Mouse (Mus musculus) cortical plate, adult 2 months (tissue): ENCODE measurements around the gene N4bp1. TPM values are rescaled to one million over a fixed set of nuclear protein-coding genes. Genes with fewer than 3 reads are reported as not detected.

Experiments used
- H3K27ac ChIP-seq: fragments of 200-500 bp; 2 replicates; pipeline ENCODE4 v1.5.1; 2012; ENCODE audit warnings: low read length, control low read depth, inconsistent platforms; ENCODE audit not compliant: insufficient read depth
- H3K4me1 ChIP-seq: fragments of 200-500 bp; 2 replicates; pipeline ENCODE4 v1.6.1; 2011; ENCODE audit warnings: low read length; ENCODE audit not compliant: control insufficient read depth, insufficient read depth
- H3K4me3 ChIP-seq: fragments of 200-500 bp; 2 replicates; pipeline ENCODE4 v1.5.1; 2011; ENCODE audit warnings: mild to moderate bottlenecking, low read length, control low read depth; ENCODE audit not compliant: insufficient read depth
- CTCF ChIP-seq: fragments of 200-500 bp; IDR thresholded peaks from 2 replicates; pipeline ENCODE4 v1.5.1; 2011; ENCODE audit warnings: mild to moderate bottlenecking, control low read depth, low read length; ENCODE audit not compliant: insufficient read depth; ENCODE audit errors: extremely low read depth
- POLR2A ChIP-seq: fragments of 200-500 bp; IDR thresholded peaks from 2 replicates; pipeline ENCODE4 v1.6.1; 2011; ENCODE audit warnings: mild to moderate bottlenecking, low read length, control low read depth; ENCODE audit not compliant: insufficient read depth; ENCODE audit errors: extremely low read depth
- polyA plus RNA-seq: library from polyadenylated mRNA; depleted of rRNA; stranded (reverse); fragments of >200 nt; gene quantifications from 2 replicates; pipeline ENCODE4 v1.2.3, GENCODE M21; 2012

Gene N4bp1
- polyA plus RNA-seq, 1 experiment = 16.7 TPM

DNA sequence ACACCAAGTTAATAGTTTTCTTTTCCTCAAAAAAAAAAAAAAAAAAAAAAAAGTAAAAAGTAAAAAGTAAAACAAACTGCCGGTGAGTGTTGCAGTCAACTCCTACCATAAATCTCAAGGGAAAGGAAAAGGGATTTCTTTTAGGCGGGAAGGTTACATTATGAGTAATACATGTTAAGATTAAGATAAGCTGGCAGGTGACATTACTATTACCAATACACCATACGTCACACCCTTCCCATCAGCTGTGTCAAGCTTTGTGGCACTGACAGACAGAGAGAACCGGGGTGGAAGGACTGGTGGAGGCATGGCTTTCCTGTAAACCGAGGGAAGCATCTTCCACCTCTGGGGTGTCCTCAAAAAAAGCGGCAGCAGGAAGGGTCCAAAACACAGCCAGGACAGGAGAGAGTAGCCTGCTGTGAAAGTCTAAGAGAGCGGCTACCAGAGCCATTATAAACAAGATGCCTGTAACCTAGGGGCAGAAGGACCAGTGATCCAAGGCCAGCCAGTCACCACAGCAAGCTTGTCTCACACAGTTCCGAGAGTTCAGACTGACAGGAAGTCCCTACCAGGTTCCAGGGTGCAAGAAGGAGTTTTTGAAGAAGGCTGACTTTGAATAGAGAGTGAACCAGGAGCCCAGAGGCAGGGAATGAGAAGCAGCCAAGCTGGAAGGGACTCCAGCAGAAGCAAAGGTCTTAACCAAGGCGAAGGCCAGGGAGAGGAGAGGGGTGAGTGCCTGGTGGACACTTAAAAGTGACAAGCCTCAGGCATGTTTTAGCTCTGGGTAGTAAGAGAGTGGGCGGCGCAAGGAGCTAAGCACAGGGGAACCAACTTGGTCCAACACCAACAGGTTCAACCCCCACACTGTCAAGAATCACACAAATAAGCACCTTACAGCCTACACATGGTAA is 2.2 kb downstream of the N4bp1 start:
- TF ChIP-seq POLR2A = no peak
- TF ChIP-seq CTCF = no peak
- Histone ChIP-seq H3K4me1 (peaks cover 6% of the 10 kb centered on the region), H3K4me3 (peak overlapping the region; percentile 89; the same call in 1 of the 2 replicates), H3K27ac (no peak overlapping the region)

- Histone ChIP-seq H3K27ac (no peak overlapping the region), H3K4me3 (no peak overlapping the region), H3K4me1 (peaks cover 6% of the 10 kb centered on the region)
- TF ChIP-seq POLR2A (no peak), CTCF (no peak)
Observed at GRCm38 (mm10) chr8:86881951-86882350, 3.1 kb downstream of the N4bp1 start.

DNA sequence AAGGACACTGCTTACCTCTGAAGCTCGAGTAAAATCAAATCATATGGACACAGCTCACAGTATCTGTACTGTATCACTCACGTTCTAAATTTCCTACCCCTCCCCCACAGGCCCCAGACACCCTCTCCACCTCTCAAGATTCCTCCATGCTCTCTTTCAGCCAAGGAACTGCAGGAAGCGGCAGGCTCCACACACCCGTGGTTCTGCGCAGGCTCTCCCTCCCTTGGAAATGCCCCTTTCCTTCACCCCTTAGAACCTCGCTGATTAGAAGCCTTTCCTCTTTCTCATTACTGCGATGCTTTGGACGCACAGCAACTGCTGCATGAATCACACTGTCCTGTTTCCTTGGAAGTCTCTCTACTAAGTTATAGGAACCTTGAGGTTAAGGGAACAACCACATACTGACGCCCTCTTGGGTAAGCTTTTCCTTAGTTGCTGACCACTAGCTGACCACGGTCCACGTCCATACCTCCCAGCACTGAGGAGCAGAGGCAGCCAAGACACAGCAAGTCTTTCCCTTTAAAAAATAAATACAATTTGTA is 3.9 kb downstream of the N4bp1 start:
- H3K4me3 ChIP-seq = no peak overlapping the region
- H3K27ac ChIP-seq = no peak overlapping the region
- TF ChIP-seq CTCF = no peak
- TF ChIP-seq POLR2A = no peak
- H3K4me1 ChIP-seq = peaks cover 6% of the 10 kb centered on the region

DNA sequence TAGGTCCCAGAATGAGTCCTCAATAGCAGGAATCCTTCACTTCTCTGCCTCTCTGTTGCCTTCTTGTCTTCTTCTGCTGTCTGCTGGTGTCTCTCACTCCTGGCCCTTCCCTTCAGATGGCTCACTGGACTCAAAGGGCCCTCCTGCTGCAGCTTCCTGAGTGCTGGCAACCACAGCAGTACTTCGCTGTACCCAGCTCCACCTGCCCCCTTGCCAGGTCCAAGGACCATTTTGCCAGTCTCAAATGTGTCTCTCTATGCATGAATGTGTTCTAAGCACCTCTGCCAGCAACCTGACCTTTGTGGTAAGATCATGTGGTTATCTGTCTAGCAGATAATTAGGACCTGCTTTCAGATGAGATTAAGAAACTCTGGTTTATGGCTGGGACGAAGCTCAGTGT is 8.2 kb downstream of the N4bp1 start:
- Histone ChIP-seq H3K4me3 (no peak overlapping the region), H3K4me1 (peaks cover 6% of the 10 kb centered on the region; the same call in 1 of the 2 replicates), H3K27ac (no peak overlapping the region)
- TF ChIP-seq POLR2A (no peak), CTCF (no peak)

GRCm38 (mm10) chr8:86874055-86874454 is 11.0 kb downstream of the N4bp1 start:
- Histone ChIP-seq H3K4me1 (peaks cover 4% of the 10 kb centered on the region), H3K27ac (no peak overlapping the region)
- TF ChIP-seq POLR2A (no peak), CTCF (no peak)

GRCm38 (mm10) chr8:86873151-86873550 is 11.9 kb downstream of the N4bp1 start:
- H3K4me3 ChIP-seq = no peak overlapping the region
- peaks cover 4% of the 10 kb centered on the region for H3K4me1 ChIP-seq
- no peak for TF ChIP-seq POLR2A
- no peak overlapping the region for H3K27ac ChIP-seq

More at GRCm38 (mm10) chr8:86874055-86874454, 11.0 kb downstream of the N4bp1 start:
- no peak overlapping the region for H3K4me3 ChIP-seq

DNA sequence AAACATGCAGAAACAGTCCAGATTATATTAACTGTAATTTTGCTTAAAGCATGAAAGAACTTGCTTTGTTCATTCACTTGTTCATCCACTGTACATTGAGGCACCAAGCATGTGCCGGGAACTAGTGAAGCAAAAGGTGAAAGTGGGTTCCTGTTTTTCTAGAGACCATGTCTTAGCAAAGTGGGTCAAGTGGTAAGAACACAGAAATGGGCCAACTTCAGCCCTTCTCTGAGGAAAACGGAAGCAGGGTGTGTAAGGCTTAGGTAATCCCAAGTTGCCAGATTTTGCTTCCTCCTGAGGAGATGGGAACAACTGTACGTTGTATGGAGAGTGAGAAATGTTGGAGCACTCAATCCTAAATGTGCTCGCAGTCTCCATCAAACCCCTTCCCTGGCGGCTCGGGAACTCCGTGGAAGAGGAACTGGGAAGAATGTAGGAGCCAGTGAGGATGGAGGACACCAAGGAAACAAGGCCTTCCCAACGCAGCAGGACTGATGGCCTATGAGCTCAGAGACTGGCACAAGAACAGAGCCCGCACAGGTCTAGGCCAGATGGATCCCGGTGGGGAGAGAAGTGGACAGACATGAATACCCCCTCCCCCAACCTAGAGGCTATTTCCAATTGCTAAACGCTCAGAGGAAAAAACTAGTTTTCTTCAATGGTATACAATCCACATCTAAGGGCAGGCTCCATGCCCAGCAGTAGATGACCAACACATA is 12.8 kb downstream of the N4bp1 start:
- peaks cover 4% of the 10 kb centered on the region for H3K4me1 ChIP-seq
- no peak overlapping the region for H3K27ac ChIP-seq
- TF ChIP-seq CTCF = no peak
- TF ChIP-seq POLR2A = no peak
- H3K4me3 ChIP-seq = no peak overlapping the region

DNA sequence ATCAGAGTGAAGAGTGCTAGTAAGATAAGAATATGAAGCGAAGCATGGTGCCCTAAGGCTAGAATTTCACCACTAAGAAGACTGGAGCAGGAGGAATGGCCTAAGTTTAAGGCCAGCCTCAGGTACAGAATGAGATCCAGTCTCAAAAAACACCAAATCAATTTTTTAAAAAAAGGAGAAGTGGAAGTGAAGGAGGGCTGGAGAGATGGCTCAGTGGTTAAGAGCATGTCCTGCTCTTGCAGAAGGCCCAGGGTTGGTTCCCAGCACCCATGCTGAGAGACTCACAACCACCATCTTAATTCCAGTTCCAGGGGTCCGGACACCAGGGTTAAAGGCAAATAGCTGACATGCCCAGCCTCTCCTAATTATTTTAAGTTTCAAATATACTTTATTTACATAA is 13.6 kb downstream of the N4bp1 start:
- TF ChIP-seq POLR2A (no peak), CTCF (no peak)
- no peak overlapping the region for H3K27ac ChIP-seq
- H3K4me1 ChIP-seq = peaks cover 7% of the 10 kb centered on the region
- no peak overlapping the region for H3K4me3 ChIP-seq

GRCm38 (mm10) chr8:86870771-86871170 is 14.3 kb downstream of the N4bp1 start:
- H3K4me3 ChIP-seq = no peak overlapping the region
- H3K4me1 ChIP-seq = peaks cover 7% of the 10 kb centered on the region
- TF ChIP-seq POLR2A (no peak), CTCF (no peak)
- no peak overlapping the region for H3K27ac ChIP-seq
